ENCODE assay signal across 27 mouse cellular contexts in genomic region chr13:109912635-109913034, GRCm38 (mm10).
DNase-seq lines count a peak whose midpoint lies in the region; ATAC-seq and TF ChIP-seq lines count a peak whose summit lies in the region.
"Had no signal": no experiment of that assay in that cellular context is flagged by ENCODE, and none has a peak within 500 bp of the region (broad histone marks: within the 10 kb centered on the region; RNA-seq: fewer than 3 reads in every experiment).

No protein-coding gene starts in this region.

- peak; percentile 46; the same call in 1 of the 2 replicates for ATAC-seq in forebrain, embryonic 13.5 days
- no peak for ATAC-seq in forebrain, embryonic 11.5 days (replicated peaks; ENCODE audit: low FRiP score)
- no peak for ATAC-seq in heart, embryonic 15.5 days (replicated peaks; ENCODE audit: insufficient number of reproducible peaks, insufficient read depth, low FRiP score, low read depth)
- ATAC-seq in midbrain, embryonic 13.5 days, result 0 out of 2 replicates have a peak, but pooled peaks have one; percentile 51
- no peak for ATAC-seq in liver, postnatal 0 days
- ATAC-seq: inflammation-experienced regulatory T-cells, adult 6 months had no signal

- H3K36me3 ChIP-seq in forebrain, embryonic 13.5 days (ENCODE audit: poor library complexity, severe bottlenecking), result no peaks in the 10 kb centered on the region
- no peaks in the 10 kb centered on the region for H3K36me3 ChIP-seq in forebrain, embryonic 11.5 days (ENCODE audit: control insufficient read depth, insufficient read depth, low read length)
- H3K36me3 ChIP-seq in heart, embryonic 15.5 days, result no peaks in the 10 kb centered on the region
- H3K36me3 ChIP-seq in midbrain, embryonic 13.5 days, result no peaks in the 10 kb centered on the region
- no peaks in the 10 kb centered on the region for H3K36me3 ChIP-seq in liver, postnatal 0 days (replicated peaks; ENCODE audit: insufficient read depth, low read length)
- H3K36me3 ChIP-seq: embryonic facial prominence, embryonic 13.5 days; heart, embryonic 10.5 days; hindbrain, embryonic 12.5 days; limb, embryonic 12.5 days; neural tube, embryonic 12.5 days had no signal

- H3K9me3 ChIP-seq in forebrain, embryonic 13.5 days (replicated peaks), result no peaks in the 10 kb centered on the region
- H3K9me3 ChIP-seq in forebrain, embryonic 11.5 days (ENCODE audit: control insufficient read depth, low read length), result no peaks in the 10 kb centered on the region
- no peaks in the 10 kb centered on the region for H3K9me3 ChIP-seq in heart, embryonic 15.5 days (replicated peaks)
- no peaks in the 10 kb centered on the region for H3K9me3 ChIP-seq in midbrain, embryonic 13.5 days
- H3K9me3 ChIP-seq in liver, postnatal 0 days (ENCODE audit: low read length), result no peaks in the 10 kb centered on the region
- H3K9me3 ChIP-seq: embryonic facial prominence, embryonic 13.5 days; heart, embryonic 10.5 days; hindbrain, embryonic 12.5 days; limb, embryonic 12.5 days; neural tube, embryonic 12.5 days had no signal

- WGBS in forebrain, embryonic 13.5 days, result 75% methylated on average over 4 of the region's 4 CpGs
- 94% methylated on average over 4 of the region's 4 CpGs for WGBS in forebrain, embryonic 11.5 days
- WGBS in heart, embryonic 15.5 days, result 83% methylated on average over 4 of the region's 4 CpGs
- 87% methylated on average over 4 of the region's 4 CpGs for WGBS in midbrain, embryonic 13.5 days
- WGBS in liver, postnatal 0 days (ENCODE audit: insufficient replicate concordance), result 88% methylated on average over 4 of the region's 4 CpGs

- no peak overlapping the region for H3K9ac ChIP-seq in forebrain, embryonic 13.5 days
- H3K9ac ChIP-seq in forebrain, embryonic 11.5 days (ENCODE audit: low read length), result no peak overlapping the region
- no peak overlapping the region for H3K9ac ChIP-seq in heart, embryonic 15.5 days
- H3K9ac ChIP-seq in midbrain, embryonic 13.5 days (replicated peaks), result no peak overlapping the region
- H3K9ac ChIP-seq in liver, postnatal 0 days (replicated peaks), result no peak overlapping the region
- H3K9ac ChIP-seq: embryonic facial prominence, embryonic 13.5 days; hindbrain, embryonic 12.5 days; limb, embryonic 12.5 days; neural tube, embryonic 12.5 days had no signal

- TF ChIP-seq EP300 in liver, postnatal 0 days (IDR thresholded peaks at IDR 0.05; ENCODE audit: low read depth), result no peak

- no peak overlapping the region for H3K4me2 ChIP-seq in forebrain, embryonic 13.5 days
- no peak overlapping the region for H3K4me2 ChIP-seq in forebrain, embryonic 11.5 days (ENCODE audit: low read depth, low read length, severe bottlenecking)
- no peak overlapping the region for H3K4me2 ChIP-seq in heart, embryonic 15.5 days
- no peak overlapping the region for H3K4me2 ChIP-seq in midbrain, embryonic 13.5 days (replicated peaks)
- no peak overlapping the region for H3K4me2 ChIP-seq in liver, postnatal 0 days (ENCODE audit: low read depth, low read length)
- H3K4me2 ChIP-seq: hindbrain, embryonic 12.5 days; limb, embryonic 12.5 days; liver, embryonic 11.5 days; neural tube, embryonic 12.5 days had no signal

- TF ChIP-seq POLR2A in brain, embryonic 14.5 days (IDR thresholded peaks at IDR 0.05; ENCODE audit: borderline replicate concordance, extremely low read depth, insufficient read depth, insufficient read length, poor library complexity, severe bottlenecking), result no peak

- peaks cover 15% of the 10 kb centered on the region for H3K4me1 ChIP-seq in forebrain, embryonic 13.5 days
- H3K4me1 ChIP-seq in forebrain, embryonic 11.5 days (replicated peaks; ENCODE audit: control insufficient read depth, insufficient read depth, low read length), result no peaks in the 10 kb centered on the region; the same call in 1 of the 2 replicates
- H3K4me1 ChIP-seq in heart, embryonic 15.5 days (replicated peaks), result peaks cover 61% of the 10 kb centered on the region
- peaks cover 25% of the 10 kb centered on the region for H3K4me1 ChIP-seq in midbrain, embryonic 13.5 days (replicated peaks)
- peaks cover 27% of the 10 kb centered on the region for H3K4me1 ChIP-seq in liver, postnatal 0 days (ENCODE audit: insufficient read depth)

- intact Hi-C loops in heart, postnatal 10 days (cut with DNase I), result no loop called here

- DNase-seq in forebrain, embryonic 11.5 days (ENCODE audit: low spot score), result no peak
- no peak for DNase-seq in heart, postnatal 10 days
- peak; percentile 60 for DNase-seq in brain, embryonic 14.5 days (ENCODE audit: low read depth)
- DNase-seq in liver, postnatal 0 days, result no peak
- no peak for DNase-seq in right cerebral cortex, adult 2 months (ENCODE audit: low spot score in 2 of 2)
- DNase-seq: adrenal gland, postnatal 10 days; cerebellum, adult 8-10 months; cerebellum, postnatal 36 days; embryo, embryonic 11 days; gastrocnemius, postnatal 36 days; kidney, postnatal 36 days; layer of hippocampus, postnatal 36 days; lung, adult 18-20 months; lung, postnatal 10 days; thymus, adult 2 months; thymus, postnatal 4 days had no signal

- TF ChIP-seq CTCF in brain, embryonic 14.5 days (IDR thresholded peaks at IDR 0.05; ENCODE audit: borderline replicate concordance, extremely low read depth, insufficient read depth, insufficient read length), result no peak
- TF ChIP-seq CTCF in liver, postnatal 0 days (IDR thresholded peaks at IDR 0.05; ENCODE audit: low read depth), result no peak

- no peak overlapping the region for H3K4me3 ChIP-seq in forebrain, embryonic 13.5 days
- no peak overlapping the region for H3K4me3 ChIP-seq in forebrain, embryonic 11.5 days (ENCODE audit: low read depth, low read length)
- no peak overlapping the region for H3K4me3 ChIP-seq in heart, embryonic 15.5 days
- H3K4me3 ChIP-seq in midbrain, embryonic 13.5 days (replicated peaks), result no peak overlapping the region
- no peak overlapping the region for H3K4me3 ChIP-seq in liver, postnatal 0 days (ENCODE audit: low read depth, low read length)
- H3K4me3 ChIP-seq: embryonic facial prominence, embryonic 13.5 days; erythroblast, embryonic 14.5 days; heart, embryonic 10.5 days; hindbrain, embryonic 12.5 days; limb, embryonic 12.5 days; neural tube, embryonic 12.5 days had no signal

- no peak overlapping the region for H3K27ac ChIP-seq in forebrain, embryonic 13.5 days
- H3K27ac ChIP-seq in forebrain, embryonic 11.5 days (ENCODE audit: low read depth, low read length), result no peak overlapping the region
- H3K27ac ChIP-seq in heart, embryonic 15.5 days, result peak overlapping the region; percentile 61
- H3K27ac ChIP-seq in midbrain, embryonic 13.5 days, result peak overlapping the region; percentile 46; the same call in 1 of the 2 replicates
- H3K27ac ChIP-seq in liver, postnatal 0 days (ENCODE audit: low read depth), result no peak overlapping the region
- H3K27ac ChIP-seq: embryonic facial prominence, embryonic 13.5 days; limb, embryonic 12.5 days; neural tube, embryonic 12.5 days had no signal

- H3K27me3 ChIP-seq in forebrain, embryonic 13.5 days, result no peaks in the 10 kb centered on the region
- no peaks in the 10 kb centered on the region for H3K27me3 ChIP-seq in forebrain, embryonic 11.5 days (ENCODE audit: control insufficient read depth, insufficient read depth, low read length)
- H3K27me3 ChIP-seq in heart, embryonic 15.5 days, result no peaks in the 10 kb centered on the region
- H3K27me3 ChIP-seq in midbrain, embryonic 13.5 days, result no peaks in the 10 kb centered on the region
- no peaks in the 10 kb centered on the region for H3K27me3 ChIP-seq in liver, postnatal 0 days (ENCODE audit: insufficient read depth, low read length)
- H3K27me3 ChIP-seq: embryonic facial prominence, embryonic 13.5 days; hindbrain, embryonic 12.5 days; limb, embryonic 12.5 days; neural tube, embryonic 12.5 days had no signal

Comparison
In these comparisons a context has a peak if more than half of its experiments do, and no peak if none do; other contexts are left out.
1. ATAC-seq: peak in forebrain, embryonic 13.5 days (single experiment) and midbrain, embryonic 13.5 days (single experiment); none in forebrain, embryonic 11.5 days (single experiment), heart, embryonic 15.5 days (single experiment) and liver, postnatal 0 days (single experiment).
2. H3K27ac ChIP-seq: peak in heart, embryonic 15.5 days (single experiment) and midbrain, embryonic 13.5 days (single experiment); none in forebrain, embryonic 13.5 days (single experiment), forebrain, embryonic 11.5 days (single experiment) and liver, postnatal 0 days (single experiment).